Mouse (Mus musculus): Measurements from ENCODE around the gene Ifna4.
"Not testable (repeated sequence)": the region's sequence is repeated elsewhere in the genome, so short reads cannot be mapped to it uniquely, and the experiment has no call there.

Gene Ifna4

GRCm38 (mm10) chr4:88841438-88841911 is at the start of gene Ifna4:
Gene Ifna4, plus strand, starts transcription at chr4:88841861.
- DNase-seq, result no peak

GRCm38 (mm10) chr4:88793936-88794675 is 47.6 kb upstream of the Ifna4 start, which contains the start of gene Gm13275:
Gene Gm13275, plus strand, starts transcription at chr4:88794487.
- DNase-seq, result not testable (repeated sequence)

DNA sequence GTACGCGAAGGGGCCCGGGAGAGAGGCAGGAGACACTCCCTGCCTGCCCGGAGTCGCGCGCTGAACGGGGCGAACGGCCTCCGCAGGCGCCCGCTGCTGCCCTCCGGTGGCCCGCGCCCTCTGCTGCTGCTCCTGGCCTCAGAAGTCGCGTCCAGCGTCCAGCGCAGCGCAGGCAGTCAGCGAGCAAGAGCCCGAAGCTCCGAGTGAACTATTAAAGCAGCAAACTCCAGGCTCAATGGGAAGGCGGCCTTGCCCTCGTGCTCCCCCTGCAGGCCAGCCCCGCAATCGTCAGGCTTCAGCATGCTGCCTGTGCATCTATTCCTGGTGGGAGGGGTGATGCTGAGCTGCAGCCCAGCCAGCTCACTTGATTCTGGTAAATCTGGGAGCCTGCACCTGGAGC is 44.6 kb upstream of the Ifna4 start, which contains the start of gene Gm13279:
TSS of gene Gm13279 (plus strand) at position 301 of the 400 bp plus-strand sequence.
- DNase-seq, result not testable (repeated sequence)

- not testable (repeated sequence) for DNase-seq
Measured at GRCm38 (mm10) chr4:88799365-88799764, 42.3 kb upstream of the Ifna4 start, which contains the start of gene Gm13285. Gene Gm13285, plus strand, starts transcription at chr4:88799665.

DNA sequence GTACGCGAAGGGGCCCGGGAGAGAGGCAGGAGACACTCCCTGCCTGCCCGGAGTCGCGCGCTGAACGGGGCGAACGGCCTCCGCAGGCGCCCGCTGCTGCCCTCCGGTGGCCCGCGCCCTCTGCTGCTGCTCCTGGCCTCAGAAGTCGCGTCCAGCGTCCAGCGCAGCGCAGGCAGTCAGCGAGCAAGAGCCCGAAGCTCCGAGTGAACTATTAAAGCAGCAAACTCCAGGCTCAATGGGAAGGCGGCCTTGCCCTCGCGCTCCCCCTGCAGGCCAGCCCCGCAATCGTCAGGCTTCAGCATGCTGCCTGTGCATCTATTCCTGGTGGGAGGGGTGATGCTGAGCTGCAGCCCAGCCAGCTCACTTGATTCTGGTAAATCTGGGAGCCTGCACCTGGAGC is 38.7 kb upstream of the Ifna4 start, which contains the start of gene Gm13287:
TSS of gene Gm13287 (plus strand) at position 301 of the 400 bp plus-strand sequence.
- not testable (repeated sequence) for DNase-seq

GRCm38 (mm10) chr4:88805231-88805630 is 36.4 kb upstream of the Ifna4 start, which contains the start of gene Gm13288:
Gene Gm13288, plus strand, starts transcription at chr4:88805531.
- DNase-seq, result not testable (repeated sequence)

DNA sequence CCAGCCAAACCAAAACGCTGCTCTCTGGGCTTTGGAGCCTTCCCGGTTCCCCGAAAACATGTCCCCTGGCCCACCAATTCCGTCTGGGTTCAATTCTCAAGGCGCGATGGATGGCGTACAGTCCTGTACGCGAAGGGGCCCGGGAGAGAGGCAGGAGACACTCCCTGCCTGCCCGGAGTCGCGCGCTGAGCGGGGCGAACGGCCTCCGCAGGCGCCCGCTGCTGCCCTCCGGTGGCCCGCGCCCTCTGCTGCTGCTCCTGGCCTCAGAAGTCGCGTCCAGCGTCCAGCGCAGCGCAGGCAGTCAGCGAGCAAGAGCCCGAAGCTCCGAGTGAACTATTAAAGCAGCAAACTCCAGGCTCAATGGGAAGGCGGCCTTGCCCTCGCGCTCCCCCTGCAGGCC is 35.9 kb upstream of the Ifna4 start:
- not testable (repeated sequence) for DNase-seq

GRCm38 (mm10) chr4:88815928-88816327 is 25.7 kb upstream of the Ifna4 start, which contains the start of gene Ifna7:
Gene Ifna7, plus strand, starts transcription at chr4:88816228.
- no peak for DNase-seq

DNA sequence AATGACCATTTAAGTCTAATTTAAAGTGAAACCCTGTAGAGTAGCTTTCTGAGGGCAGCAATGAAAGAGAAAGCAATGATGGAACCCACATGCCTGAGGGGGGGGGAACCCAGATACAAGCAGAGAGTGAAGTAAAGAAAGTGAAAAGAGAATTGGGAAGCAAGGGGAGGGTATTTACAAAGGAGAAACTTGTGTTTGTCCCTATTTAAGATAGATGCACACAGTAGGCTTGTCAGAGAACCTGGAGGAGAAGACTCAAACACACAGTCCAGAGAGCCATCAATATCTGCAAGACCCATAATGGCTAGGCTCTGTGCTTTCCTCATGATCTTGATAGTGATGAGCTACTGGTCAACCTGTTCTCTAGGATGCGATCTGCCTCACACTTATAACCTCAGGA is 22.0 kb upstream of the Ifna4 start, which contains the start of gene Ifna11:
TSS of gene Ifna11 (plus strand) at position 301 of the 400 bp plus-strand sequence.
- DNase-seq, result no peak

DNA sequence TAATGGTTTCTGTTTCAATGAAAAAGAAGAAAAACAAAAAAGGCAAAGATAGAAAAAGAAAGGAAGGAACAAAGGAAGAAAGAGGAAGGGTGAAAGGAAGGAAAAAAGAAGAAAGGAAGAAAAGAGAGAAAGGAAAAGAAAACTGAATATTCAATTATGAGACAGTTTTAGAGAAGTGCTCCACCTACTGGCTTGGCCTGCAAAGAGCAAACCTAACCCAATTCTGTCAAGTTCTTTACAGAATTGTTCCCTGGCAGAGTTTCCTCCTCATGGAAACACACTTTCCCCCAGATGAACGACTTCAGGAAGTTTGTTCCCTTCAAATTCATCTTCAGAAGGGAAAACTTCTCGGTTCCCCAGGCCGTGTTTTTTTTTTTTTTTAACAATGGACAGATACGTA is 18.7 kb upstream of the Ifna4 start:
- no peak for DNase-seq

- DNase-seq, result not testable (repeated sequence)
Measured at GRCm38 (mm10) chr4:88827116-88827515, 14.5 kb upstream of the Ifna4 start, which contains the start of gene Ifna6. Gene Ifna6, plus strand, starts transcription at chr4:88827416.

DNA sequence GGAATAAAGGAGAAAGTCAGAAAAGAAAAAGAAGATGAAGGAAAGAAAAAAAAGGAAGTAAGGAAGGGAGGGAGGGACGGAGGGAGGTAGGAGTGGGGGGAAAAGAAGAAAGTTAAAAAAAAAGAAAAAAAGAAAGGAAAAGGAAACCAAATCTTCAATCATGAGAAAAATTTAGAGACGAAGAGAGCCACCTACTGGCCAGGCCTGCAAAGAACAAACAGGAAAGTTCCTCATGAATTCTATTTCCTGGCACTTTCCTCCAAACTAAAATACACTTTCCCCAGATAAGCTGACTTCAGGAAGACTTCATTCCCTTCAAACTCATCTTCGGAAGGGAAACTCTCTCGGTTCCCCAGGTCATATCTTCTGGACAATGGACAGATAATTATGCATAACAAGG is 11.1 kb upstream of the Ifna4 start:
- no peak for DNase-seq

- DNase-seq, result not testable (repeated sequence)
Measured at GRCm38 (mm10) chr4:88835225-88835624, 6.4 kb upstream of the Ifna4 start, which contains the start of gene Ifna5. Gene Ifna5, plus strand, starts transcription at chr4:88835525.

DNA sequence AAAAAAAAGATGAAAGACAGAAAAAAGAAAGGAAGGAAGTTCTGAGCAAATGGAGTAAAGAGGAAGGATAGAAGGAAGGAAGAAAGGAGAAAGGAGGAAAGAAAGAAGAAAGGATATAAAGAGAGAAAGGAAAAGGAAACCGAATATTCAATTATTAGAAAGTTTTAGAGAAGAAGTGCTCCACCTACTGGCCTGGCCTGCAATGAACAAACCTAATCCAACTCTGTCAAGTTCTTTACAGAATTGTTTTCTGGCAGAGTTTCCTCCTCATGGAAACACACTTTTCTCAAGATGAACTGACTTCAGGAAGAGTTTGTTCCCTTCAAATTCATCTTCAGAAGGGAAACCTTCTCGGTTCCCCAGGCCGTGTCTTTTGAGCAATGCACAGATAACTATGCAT is 2.8 kb upstream of the Ifna4 start:
- DNase-seq, result no peak

- no peak for DNase-seq
Measured at GRCm38 (mm10) chr4:88840058-88840457, 1.6 kb upstream of the Ifna4 start.

DNA sequence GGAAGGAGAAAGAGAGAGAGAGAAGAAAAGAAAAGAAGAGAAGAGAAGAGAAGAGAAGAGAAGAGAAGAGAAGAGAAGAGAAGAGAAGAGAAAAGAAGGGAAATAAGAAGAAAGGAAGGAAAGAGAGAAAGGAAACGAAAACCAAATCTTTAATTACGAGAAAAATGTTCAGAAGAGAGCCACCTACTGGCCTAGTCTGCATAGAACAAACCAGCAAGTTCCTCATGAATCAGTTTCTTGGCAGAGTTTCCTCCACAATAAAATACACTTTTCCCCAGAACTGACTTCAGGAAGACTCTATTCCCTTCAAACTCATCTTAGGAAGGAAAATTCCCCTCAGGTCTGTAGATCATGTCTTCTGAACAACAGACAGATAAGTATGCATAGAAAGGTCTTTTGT is 3.7 kb downstream of the Ifna4 start:
- no peak for DNase-seq

- DNase-seq, result no peak
Measured at GRCm38 (mm10) chr4:88849698-88850097, 8.0 kb downstream of the Ifna4 start, which contains the start of gene Ifna1. Gene Ifna1, plus strand, starts transcription at chr4:88850087.

DNA sequence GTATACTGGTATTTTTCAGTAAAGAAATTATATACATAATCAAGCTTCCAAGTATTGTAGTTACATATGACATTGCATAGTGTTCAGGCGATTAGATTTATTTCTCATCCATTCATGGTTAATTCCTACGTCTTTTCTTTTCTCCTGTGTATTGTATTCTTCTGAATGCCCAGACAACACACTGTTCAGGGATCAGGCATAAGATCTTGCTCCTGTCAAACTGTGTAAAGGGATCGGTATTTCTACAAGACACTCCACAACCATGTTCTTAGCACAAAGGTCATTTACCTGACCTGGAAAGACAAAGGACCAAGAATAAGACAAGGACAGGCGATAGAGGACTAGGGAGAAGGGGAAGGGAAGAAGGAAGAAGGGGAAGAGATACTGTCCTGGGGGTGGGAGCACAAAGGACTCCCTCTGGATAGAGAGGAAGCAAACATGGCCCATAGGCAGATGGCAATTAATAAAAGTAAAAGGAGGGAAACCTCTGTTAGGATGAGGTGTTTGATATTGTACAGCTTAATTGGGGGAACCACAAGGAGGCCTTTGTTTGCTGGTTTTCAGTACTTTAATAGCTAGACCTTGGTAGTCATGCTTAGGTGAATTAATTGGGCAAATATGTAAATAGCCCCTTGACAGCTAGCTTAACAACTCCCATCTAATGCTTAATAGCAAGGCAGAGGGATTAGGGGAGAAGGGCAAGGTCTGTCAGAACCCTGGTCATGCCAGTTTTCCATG is 9.5 kb downstream of the Ifna4 start:
- DNase-seq, result no peak

- no peak for DNase-seq
Measured at GRCm38 (mm10) chr4:88859214-88859613, 17.6 kb downstream of the Ifna4 start.

GRCm38 (mm10) chr4:88863309-88863708 is 21.6 kb downstream of the Ifna4 start:
- DNase-seq, result no peak

DNA sequence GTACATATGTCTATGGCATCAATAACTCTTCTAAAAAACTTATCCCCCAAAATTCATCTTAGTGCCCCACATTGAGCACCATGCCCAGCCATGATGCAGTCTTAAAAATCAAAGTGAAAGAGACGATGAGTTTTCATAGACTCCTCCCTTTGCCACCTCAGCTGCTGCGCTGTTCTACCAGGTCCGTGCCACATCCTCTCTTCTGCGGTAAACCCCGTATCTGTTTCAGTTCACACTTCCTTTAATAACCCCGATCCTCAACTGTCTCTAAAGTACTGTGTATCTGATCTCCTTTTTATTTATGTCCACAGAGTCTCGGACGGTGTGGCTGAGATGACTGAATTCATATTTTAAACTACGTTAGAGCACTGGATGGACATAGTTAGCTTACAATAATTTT is 22.9 kb downstream of the Ifna4 start:
- DNase-seq, result peak; percentile 13

- no peak for DNase-seq
Measured at GRCm38 (mm10) chr4:88865011-88865569, 23.4 kb downstream of the Ifna4 start.
